Mouse (Mus musculus) brown adipose tissue, adult 24 weeks (tissue): ENCODE measurements around the gene Myo3b. TPM values are rescaled to one million over a fixed set of nuclear protein-coding genes. Genes with fewer than 3 reads are reported as not detected.

ENCODE experiments used
- H3K27ac ChIP-seq: fragments of 200-500 bp; replicated peaks from 2 replicates; pipeline ENCODE4 v1.5.1; 2012; ENCODE audit warnings: low read depth, mild to moderate bottlenecking, low read length
- H3K4me1 ChIP-seq: fragments of 200-500 bp; 2 replicates; pipeline ENCODE4 v1.6.1; 2012; ENCODE audit warnings: low read length, mixed read lengths; ENCODE audit not compliant: control insufficient read depth, insufficient read depth, insufficient read length
- H3K4me3 ChIP-seq: fragments of 200-500 bp; 2 replicates; pipeline ENCODE4 v1.5.1; 2012; ENCODE audit warnings: low read depth, mild to moderate bottlenecking, low read length, moderate library complexity; ENCODE audit not compliant: insufficient read depth
- polyA plus RNA-seq: library from polyadenylated mRNA; stranded (reverse); fragments of >200 nt; gene quantifications from 2 replicates; pipeline ENCODE4 v1.2.4, GENCODE M21; 2012; ENCODE audit not compliant: missing spikeins, insufficient read depth, insufficient read length

The Myo3b gene
- polyA plus RNA-seq, 1 experiment: not detected

GRCm38 (mm10) chr2:70137226-70137998, 98.5 kb downstream of the Myo3b start:
- H3K27ac ChIP-seq: no peak overlapping the region
- H3K4me1 ChIP-seq: no peaks in the 10 kb centered on the region
- H3K4me3 ChIP-seq: no peak overlapping the region

GRCm38 (mm10) chr2:70143543-70144188, 104.7 kb downstream of the Myo3b start:
- Histone ChIP-seq H3K4me3 (no peak overlapping the region), H3K4me1 (no peaks in the 10 kb centered on the region), H3K27ac (no peak overlapping the region)

- Histone ChIP-seq H3K4me3 (no peak overlapping the region), H3K27ac (no peak overlapping the region), H3K4me1 (no peaks in the 10 kb centered on the region)
Measured at GRCm38 (mm10) chr2:70146993-70147581, 108.2 kb downstream of the Myo3b start.

GRCm38 (mm10) chr2:70148821-70149510, 110.0 kb downstream of the Myo3b start:
- Histone ChIP-seq H3K4me3 (no peak overlapping the region), H3K4me1 (no peaks in the 10 kb centered on the region), H3K27ac (no peak overlapping the region)

- no peak overlapping the region for H3K27ac ChIP-seq
- H3K4me3 ChIP-seq: no peak overlapping the region
- H3K4me1 ChIP-seq: no peaks in the 10 kb centered on the region
Measured at GRCm38 (mm10) chr2:70150399-70151035, 111.6 kb downstream of the Myo3b start.

DNA sequence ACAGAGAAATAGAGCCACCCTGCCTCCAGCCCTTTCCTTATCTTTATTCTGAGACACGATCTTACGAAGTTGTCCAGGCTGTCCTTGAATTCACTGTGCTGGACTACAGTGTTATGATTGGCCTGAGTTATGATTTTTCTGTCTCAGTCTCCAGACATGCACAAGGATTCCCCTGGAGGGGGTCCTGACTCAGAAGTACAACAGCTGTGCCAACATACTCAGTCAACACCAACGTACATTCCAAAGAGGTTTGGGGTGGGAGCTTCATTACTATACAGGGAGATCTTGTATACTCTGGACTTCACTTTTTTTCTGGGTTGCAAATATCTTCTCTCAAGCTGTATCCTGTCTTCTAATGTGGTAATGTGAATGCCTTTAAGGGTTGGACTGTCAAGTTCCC, 113.0 kb downstream of the Myo3b start:
- no peaks in the 10 kb centered on the region for H3K4me1 ChIP-seq
- H3K4me3 ChIP-seq: no peak overlapping the region
- no peak overlapping the region for H3K27ac ChIP-seq

DNA sequence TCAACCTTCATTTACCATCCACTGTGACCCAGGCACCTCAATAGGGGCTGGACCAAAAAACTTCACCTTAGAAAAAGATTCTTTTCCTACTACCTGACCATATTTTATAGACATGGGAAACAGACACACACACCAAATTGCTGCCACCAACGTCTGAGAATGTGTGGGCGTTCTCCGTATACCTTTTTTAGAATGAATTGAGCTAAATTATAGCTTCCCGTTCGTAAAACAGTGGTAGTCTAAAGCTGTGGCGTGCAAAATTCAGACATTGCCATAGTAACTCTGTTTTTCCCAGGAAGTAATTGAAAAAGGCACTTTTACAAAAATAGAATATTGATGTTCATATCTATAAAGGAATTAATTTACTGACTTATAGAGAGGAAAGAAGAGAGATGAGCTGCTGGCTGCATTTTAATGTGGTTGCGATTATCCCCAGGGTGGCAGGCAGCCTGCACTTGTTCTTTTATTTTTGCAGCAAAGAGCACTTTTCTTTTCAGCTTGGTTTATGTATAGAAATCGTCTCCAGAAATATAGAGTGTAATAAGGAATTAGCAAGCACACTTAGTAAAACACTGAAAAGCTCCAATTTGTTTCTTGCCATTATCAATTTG, 116.4 kb downstream of the Myo3b start:
- H3K4me3 ChIP-seq: no peak overlapping the region
- H3K4me1 ChIP-seq: no peaks in the 10 kb centered on the region

GRCm38 (mm10) chr2:70159543-70159942, 120.6 kb downstream of the Myo3b start:
- H3K27ac ChIP-seq: no peak overlapping the region
- no peaks in the 10 kb centered on the region for H3K4me1 ChIP-seq
- H3K4me3 ChIP-seq: no peak overlapping the region

More for the DNA sequence above, 116.4 kb downstream of the Myo3b start:
- H3K27ac ChIP-seq: no peak overlapping the region

DNA sequence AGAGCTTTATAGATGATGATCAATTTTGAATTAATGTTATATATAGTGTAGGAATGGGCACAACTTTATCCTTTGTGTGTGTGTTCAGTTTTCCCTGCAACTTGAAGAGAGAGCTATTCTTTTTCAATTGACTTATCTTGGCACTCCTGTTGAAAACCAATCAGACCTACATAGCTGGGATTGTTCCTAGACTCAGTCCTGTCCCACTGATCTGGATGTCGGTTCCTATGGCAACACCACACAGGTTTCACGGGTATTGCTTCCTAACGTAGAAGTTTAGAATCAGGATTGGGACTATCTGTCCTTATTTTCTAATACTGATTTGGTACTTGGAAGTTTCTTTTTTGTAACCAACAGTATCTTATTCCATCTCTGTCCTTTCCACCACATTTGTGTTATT, 127.3 kb downstream of the Myo3b start:
- Histone ChIP-seq H3K4me1 (no peaks in the 10 kb centered on the region), H3K4me3 (no peak overlapping the region), H3K27ac (no peak overlapping the region)

- no peaks in the 10 kb centered on the region for H3K4me1 ChIP-seq
- H3K4me3 ChIP-seq: no peak overlapping the region
- no peak overlapping the region for H3K27ac ChIP-seq
Measured at GRCm38 (mm10) chr2:70167944-70168935, 129.3 kb downstream of the Myo3b start.

DNA sequence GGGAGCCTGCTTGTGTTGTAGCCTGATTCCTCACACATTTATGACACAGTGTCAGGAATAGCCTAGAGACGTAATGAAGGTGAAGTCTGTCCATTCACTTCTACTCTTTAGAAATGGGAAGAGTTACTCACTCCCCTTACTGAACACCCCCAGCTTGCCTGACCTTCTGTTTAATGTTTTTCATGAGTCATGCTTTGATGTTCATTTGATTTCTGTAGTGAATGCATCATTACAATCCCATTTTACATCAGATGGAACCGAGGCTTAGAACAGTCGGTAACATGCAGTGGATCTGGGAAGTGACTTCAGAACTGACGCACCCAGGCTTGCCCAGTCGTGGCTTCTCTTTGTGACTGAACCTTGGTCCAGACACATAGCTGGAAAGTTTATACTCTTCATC, 131.5 kb downstream of the Myo3b start:
- Histone ChIP-seq H3K4me3 (no peak overlapping the region), H3K4me1 (no peaks in the 10 kb centered on the region), H3K27ac (no peak overlapping the region)

- Histone ChIP-seq H3K4me1 (no peaks in the 10 kb centered on the region), H3K27ac (no peak overlapping the region), H3K4me3 (no peak overlapping the region)
Measured at GRCm38 (mm10) chr2:70176823-70177708, 138.1 kb downstream of the Myo3b start.

GRCm38 (mm10) chr2:70177709-70178030, 138.7 kb downstream of the Myo3b start:
- H3K4me3 ChIP-seq: no peak overlapping the region

More at GRCm38 (mm10) chr2:70177709-70178030, 138.7 kb downstream of the Myo3b start:
- H3K27ac ChIP-seq: no peak overlapping the region
- H3K4me1 ChIP-seq: no peaks in the 10 kb centered on the region
